Mouse (Mus musculus): Measurements from ENCODE around the gene Zfp367.

Gene Zfp367

GRCm38 (mm10) chr13:64153751-64154267 lies 807 bp upstream of the Zfp367 start:
- peak; percentile 62 for DNase-seq

- no peak for DNase-seq
Observed at GRCm38 (mm10) chr13:64152671-64153082, 325 bp downstream of the Zfp367 start.

DNA sequence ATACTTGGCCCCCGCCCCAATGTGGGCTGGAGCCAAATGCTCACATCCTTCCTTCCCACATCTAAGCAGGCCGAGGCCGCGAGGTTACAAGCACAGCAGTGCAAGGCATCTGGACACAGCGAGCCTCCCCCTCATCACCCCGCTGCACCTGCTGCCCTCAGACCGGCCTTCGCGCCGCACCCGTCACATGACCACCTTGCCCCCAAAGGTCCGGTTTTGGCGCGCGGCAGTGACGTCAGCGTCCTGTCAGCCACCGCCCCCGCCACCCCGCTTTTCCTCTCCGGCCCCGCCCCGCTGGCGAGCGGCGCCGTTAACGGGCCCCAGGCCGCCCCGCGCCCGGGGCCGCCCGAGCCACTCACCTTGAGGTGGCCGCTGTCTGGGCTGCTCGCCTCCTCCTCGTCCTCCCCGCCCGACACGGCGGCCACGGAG lies 747 bp downstream of the Zfp367 start:
- DNase-seq, result peak; percentile 84

GRCm38 (mm10) chr13:64150121-64150520 lies 2.9 kb downstream of the Zfp367 start:
- DNase-seq, result no peak

GRCm38 (mm10) chr13:64129616-64130375 lies 23.2 kb downstream of the Zfp367 start:
- DNase-seq, result peak; percentile 16

DNA sequence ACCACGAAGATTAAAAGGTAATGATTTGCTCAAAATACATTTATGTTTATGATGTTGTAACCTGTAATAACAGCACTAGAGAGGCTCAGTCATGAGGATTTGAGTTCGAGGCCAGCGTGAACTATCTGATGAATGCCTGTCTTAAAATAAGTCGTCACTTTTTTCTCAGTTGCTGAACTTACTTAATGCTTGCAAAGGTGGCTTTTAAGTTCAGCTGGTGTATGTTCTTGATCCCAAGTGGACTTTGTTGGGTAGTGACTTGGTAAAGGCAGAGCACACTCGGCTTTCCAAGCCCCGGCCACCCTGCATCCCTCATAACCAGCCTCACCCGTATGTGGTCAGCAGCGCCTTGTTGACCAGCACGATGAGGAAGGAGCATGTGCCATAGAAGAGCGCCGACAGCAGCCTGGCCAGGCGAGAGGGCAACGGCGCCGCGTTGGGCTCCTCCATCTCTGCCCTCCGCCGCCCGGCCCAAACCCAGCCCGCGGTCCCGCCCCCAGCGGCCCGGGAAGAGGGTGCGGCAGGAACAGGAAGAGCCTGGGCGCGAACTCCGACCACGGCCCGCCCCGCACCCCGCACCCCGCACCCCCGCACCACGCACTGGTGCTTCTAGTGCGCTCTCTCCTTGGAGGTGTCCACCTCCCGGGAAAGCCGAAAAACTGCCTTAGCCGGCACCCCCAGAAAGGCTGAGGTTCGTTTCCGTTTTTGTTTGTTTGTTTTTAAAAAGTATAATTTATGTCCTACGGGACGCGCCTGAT lies 24.0 kb downstream of the Zfp367 start, which contains the start of gene Slc35d2:
Gene Slc35d2 (minus strand): TSS at position 511 of the 758 bp plus-strand sequence.
- no peak for DNase-seq

- no peak for DNase-seq
Observed at GRCm38 (mm10) chr13:64126316-64126715, 26.7 kb downstream of the Zfp367 start.

- no peak for DNase-seq
Observed at GRCm38 (mm10) chr13:64124886-64125285, 28.1 kb downstream of the Zfp367 start.

- no peak for DNase-seq
Observed at GRCm38 (mm10) chr13:64123491-64124188, 29.4 kb downstream of the Zfp367 start.

DNA sequence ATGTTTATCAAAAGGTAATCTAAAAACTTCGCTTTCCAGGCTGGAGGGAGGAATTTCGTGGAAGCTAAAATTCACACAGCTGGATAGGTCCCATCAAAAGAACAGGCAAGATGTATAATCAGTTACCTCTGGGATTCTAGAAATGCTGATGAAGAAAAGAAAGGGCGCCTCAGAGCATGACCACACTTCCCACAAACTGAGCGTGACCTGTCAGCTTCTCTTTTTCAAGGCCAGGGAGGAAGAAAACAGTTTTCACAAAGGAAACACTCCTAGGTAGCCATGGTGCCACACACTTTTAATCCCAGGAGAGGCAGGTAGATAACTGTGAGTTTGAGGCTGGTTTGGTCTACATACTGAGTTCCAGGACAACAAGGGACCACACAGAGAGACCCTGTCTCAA lies 32.2 kb downstream of the Zfp367 start:
- DNase-seq, result no peak

GRCm38 (mm10) chr13:64117442-64117841 lies 35.6 kb downstream of the Zfp367 start:
- no peak for DNase-seq

DNA sequence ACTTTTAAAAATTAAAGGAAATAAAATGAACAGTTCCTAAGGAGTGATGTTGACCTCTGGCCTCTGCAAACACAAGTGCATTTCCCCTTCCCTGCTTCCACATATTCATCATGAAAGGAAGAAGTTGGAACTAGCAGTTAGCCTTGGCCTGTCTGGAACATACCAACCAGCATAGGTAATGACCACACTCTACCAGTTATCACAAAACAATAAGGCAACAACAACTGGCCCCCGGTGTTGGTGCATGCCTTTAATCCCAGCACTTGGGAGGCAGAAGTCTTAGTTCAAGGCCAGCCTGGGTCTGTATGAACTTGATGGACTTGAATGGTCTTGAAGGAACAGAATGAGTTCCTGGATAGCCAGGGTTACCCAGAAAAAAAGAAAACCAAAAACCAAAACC lies 42.6 kb downstream of the Zfp367 start:
- no peak for DNase-seq

DNA sequence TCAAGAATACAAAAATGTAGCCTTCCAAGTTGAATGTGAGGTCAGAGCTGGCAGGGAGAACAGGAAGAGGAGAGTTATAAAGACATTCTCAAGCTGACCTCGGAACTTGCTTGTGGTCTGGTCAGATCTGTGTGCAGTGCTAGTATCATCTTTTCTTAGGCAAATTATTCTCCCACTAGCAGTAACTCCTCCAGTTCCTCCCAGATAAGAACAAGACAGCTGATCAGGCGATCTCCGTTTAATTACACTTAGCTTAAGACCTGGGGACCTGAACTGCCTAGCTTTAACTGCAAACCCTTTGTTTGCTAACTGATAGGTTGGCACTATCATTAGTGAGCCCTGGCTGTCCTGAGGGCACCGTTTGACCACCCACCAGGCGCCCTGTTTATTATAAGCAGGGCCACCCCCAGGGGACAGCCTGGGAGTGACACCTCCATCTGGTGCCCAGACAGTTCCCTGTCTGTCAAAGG lies 44.6 kb downstream of the Zfp367 start:
- no peak for DNase-seq

- DNase-seq, result no peak
Observed at GRCm38 (mm10) chr13:64107535-64107934, 45.5 kb downstream of the Zfp367 start.

DNA sequence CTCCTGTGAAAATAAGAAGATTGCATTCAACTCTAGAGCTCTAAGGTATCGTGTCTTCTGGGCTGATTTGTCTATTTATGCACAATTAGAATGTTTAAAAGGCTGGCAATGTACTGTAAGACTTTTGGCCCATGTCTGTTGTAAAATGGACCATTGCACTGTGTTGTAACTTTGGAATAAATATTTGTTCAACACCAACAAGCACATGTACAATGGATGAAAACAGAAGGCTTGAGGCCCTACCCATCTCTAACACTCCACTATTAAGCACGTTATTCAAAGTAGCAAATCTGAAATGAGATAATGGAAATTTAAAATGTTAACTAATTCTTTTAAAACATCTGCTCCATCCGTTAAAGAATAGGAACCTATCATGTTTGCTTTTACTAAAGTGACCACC lies 45.9 kb downstream of the Zfp367 start:
- DNase-seq, result no peak

DNA sequence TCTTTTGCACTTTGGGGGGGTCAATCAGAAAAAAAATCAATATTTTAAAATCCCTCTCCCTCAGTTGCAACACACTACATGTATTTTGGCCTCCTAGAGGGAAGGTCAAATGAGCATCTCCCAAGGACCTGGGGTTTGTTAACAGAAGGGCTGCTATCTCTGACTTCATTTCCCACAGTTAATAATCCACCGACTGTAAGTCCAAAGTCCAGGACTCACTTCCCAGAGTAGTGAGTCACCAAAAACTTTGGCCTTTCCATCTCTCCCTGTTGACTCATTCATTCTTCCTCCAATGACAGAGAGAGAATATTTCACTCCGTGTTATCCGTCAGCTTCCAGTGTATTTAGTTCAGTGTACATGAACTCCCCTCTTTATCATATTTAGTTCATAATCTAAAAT lies 47.3 kb downstream of the Zfp367 start:
- no peak for DNase-seq

- DNase-seq, result peak; percentile 52
Observed at GRCm38 (mm10) chr13:64100186-64100585, 52.8 kb downstream of the Zfp367 start.

DNA sequence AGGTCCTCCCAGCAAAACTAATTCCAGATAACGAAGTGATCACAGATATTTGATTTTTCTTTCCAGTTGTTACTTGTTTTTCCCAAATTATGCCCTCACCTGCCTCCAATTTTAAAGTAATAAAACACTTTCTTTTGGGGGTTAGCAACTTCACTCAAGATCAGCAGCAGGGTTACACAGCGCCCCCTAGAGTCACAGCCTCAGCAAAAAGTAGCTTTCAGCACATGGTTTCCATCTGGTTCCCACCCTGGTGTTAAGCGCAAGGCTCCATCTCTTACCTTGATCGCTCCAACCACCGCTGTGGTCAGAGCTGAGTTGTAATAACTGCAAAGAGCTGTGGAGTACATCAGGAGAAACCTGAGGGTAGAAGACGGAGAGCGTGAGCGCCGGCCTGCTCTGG lies 54.0 kb downstream of the Zfp367 start:
- no peak for DNase-seq

DNA sequence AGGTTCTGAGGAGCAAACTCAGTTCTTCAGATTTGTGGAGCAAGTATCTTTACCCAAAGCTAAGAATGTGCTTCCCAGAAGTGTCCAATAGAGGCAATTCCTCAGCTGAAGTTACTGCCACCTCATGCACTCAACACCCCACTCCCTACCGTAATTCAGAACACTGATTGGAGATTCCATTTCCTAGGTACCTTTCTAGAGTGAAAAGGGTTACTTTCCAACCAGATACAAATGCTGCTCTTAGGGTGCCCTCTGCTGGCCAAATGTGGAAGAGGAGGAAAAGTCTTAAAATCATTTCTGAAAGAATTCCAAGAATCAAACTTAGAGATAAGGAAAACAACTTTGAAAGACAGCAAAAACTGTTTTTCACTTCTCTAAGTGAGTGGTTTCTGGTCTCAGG lies 59.7 kb downstream of the Zfp367 start:
- DNase-seq, result peak; percentile 71

DNA sequence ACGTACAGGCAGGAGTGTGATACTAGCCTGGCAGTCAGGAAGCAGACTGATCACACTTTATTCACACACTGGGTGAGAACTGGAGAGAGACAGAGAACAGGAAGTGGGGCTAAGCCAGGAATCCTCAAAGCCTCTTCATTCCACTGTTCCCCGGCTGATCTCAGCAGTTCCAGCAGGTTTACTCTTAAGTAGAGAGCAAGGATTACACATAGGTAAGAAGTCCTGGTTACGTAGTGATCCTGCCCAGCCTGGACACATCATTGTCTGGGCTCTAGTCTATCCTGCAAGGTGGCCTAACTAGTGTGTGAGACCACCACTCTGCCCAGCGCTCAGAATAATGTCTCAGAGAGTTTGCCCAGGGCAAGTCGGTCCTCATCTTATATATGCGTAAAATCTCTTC lies 60.2 kb downstream of the Zfp367 start:
- DNase-seq, result no peak

DNA sequence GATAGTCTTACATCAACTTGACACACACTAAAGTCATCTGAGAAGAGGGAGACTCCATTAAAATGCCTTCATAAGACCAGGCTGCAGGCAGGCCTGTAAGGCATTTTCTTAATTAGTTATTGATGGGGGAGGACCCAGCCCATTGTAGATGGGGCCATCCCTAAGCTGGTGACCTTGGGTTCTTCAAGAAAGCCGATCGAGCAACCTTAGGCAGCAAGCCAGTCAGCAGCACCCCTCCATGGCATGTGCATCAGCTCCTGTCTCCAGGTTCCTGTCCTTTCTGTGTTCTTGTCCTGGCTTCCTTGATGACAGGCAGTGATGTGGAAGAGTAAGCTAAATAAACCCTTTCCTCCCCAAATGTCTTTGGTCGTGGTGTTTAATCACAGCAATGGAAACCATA lies 60.9 kb downstream of the Zfp367 start:
- DNase-seq, result no peak

DNA sequence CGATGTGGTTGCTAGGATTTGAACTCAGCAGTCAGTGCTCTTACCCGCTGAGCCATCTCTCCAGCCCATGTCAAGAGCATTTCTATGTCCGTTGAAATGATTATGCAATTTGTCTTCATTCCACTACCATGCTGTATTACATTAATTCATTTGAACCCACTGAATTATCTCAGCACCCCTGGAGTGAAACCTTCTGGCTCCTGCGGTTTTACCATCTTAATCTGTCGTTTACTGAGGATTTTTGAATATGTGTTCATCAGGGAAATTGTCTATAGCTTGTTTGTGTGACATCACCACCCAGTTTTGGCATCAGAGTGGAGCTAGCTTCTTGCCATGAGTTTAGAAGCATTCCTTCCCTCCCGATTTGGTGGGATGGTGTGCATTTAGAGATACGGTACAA lies 62.0 kb downstream of the Zfp367 start:
- DNase-seq, result no peak

GRCm38 (mm10) chr13:64090278-64090677 lies 62.7 kb downstream of the Zfp367 start:
- no peak for DNase-seq

All from cerebellum, adult 9-10 months (tissue).